Mouse (Mus musculus) lung, embryonic 14.5 days (tissue): ENCODE results near the gene Nfasc. TPM values are rescaled to one million over a fixed set of nuclear protein-coding genes. Genes with fewer than 3 reads are reported as not detected.

Experiments used
- ATAC-seq: fragments of 200-750 bp; cut with Nextera tagmentation; 2 replicates; pipeline ENCODE4 v1.8.0; 2017; ENCODE audit warnings: mild to moderate bottlenecking, moderate TSS enrichment, moderate library complexity; ENCODE audit not compliant: insufficient read depth
- DNase-seq: peaks from one replicate; pipeline ENCODE4 v3.0.0-alpha.2; 2015
- H3K27ac ChIP-seq: fragments of 300-500 bp; sonication (generic); 2 replicates; pipeline ENCODE4 v1.5.1; 2014; ENCODE audit warnings: low read depth, mild to moderate bottlenecking, moderate library complexity
- H3K27me3 ChIP-seq: fragments of 300-500 bp; sonication (generic); 2 replicates; pipeline ENCODE4 v1.6.1; 2014; ENCODE audit warnings: low read length, control low read depth; ENCODE audit not compliant: insufficient read depth
- H3K36me3 ChIP-seq: fragments of 300-500 bp; sonication (generic); 2 replicates; pipeline ENCODE4 v1.6.1; 2014; ENCODE audit warnings: control low read depth; ENCODE audit not compliant: insufficient read depth
- H3K4me1 ChIP-seq: fragments of 300-500 bp; sonication (generic); 2 replicates; pipeline ENCODE4 v1.6.1; 2014; ENCODE audit warnings: antibody characterized with exemption, control low read depth; ENCODE audit not compliant: insufficient read depth
- H3K4me2 ChIP-seq: fragments of 300-500 bp; sonication (generic); 2 replicates; pipeline ENCODE4 v1.6.1; 2014; ENCODE audit warnings: mild to moderate bottlenecking
- H3K4me3 ChIP-seq: fragments of 300-500 bp; sonication (generic); 2 replicates; pipeline ENCODE4 v1.5.1; 2014; ENCODE audit warnings: low read depth, low read length
- H3K9ac ChIP-seq: fragments of 300-500 bp; sonication (generic); 2 replicates; pipeline ENCODE4 v1.6.1; 2014
- H3K9me3 ChIP-seq: fragments of 300-500 bp; sonication (generic); 2 replicates; pipeline ENCODE4 v1.6.1; 2016; ENCODE audit warnings: low read depth, low read length, control low read depth
- CTCF ChIP-seq: IDR thresholded peaks from 2 replicates; pipeline ENCODE4 v1.5.1; 2016; ENCODE audit warnings: antibody characterized with exemption, low read depth
- WGBS: fragments of 180-500 bp; shearing (Covaris S2); extraction: QIAGEN DNeasy Blood & Tissue Kit; methylation state at CpG from one replicate; pipeline ENCODE4 v1.1.7; 2014; 5-methylcytosine and 5-hydroxymethylcytosine counted together
- polyA plus RNA-seq: library from polyadenylated mRNA; unstranded; fragments of >200 nt; fragmentation: Nextera tagmentation; extraction: Ambion mirVana; gene quantifications from 2 replicates; pipeline ENCODE4 v1.2.1, GENCODE M21; 2014

Nfasc gene
- polyA plus RNA-seq, 1 experiment from 2014 or later: 0.57 TPM

DNA sequence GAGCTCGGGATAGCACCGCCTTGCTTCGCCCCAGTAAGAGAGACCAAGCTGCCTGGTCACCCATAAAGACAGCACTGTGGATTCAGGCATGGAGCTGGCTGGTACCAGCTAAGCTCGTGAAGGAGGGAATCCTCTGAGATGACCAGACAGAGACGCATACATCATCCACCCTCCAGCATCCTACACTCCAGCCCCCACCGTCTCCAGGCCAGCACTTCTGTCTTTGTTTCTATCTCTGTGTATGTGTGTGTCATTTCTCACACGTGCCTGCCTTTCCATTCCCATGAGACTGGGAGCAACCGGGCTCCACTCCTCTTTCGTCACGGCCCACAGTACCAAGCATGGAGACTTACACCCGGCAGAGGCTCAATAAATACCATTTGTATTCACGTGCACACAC, 9.3 kb downstream of the Nfasc start:
- no peaks in the 10 kb centered on the region for H3K9me3 ChIP-seq
- no peak overlapping the region for H3K9ac ChIP-seq
- H3K27ac ChIP-seq: no peak overlapping the region
- WGBS: 77% methylated on average over 12 of the region's 12 CpGs
- no peak for TF ChIP-seq CTCF
- no peaks in the 10 kb centered on the region for H3K4me1 ChIP-seq
- ATAC-seq (no peak), DNase-seq (no peak)
- no peaks in the 10 kb centered on the region for H3K36me3 ChIP-seq
- H3K4me3 ChIP-seq: no peak overlapping the region
- no peak overlapping the region for H3K4me2 ChIP-seq
- H3K27me3 ChIP-seq: 0 out of 2 replicates have a peak, but pooled peaks cover 3% of the 10 kb centered on the region

GRCm38 (mm10) chr1:132727548-132727947, 14.0 kb downstream of the Nfasc start:
- no peak overlapping the region for H3K4me2 ChIP-seq
- no peaks in the 10 kb centered on the region for H3K36me3 ChIP-seq
- H3K9ac ChIP-seq: no peak overlapping the region
- H3K4me3 ChIP-seq: no peak overlapping the region
- no peaks in the 10 kb centered on the region for H3K4me1 ChIP-seq
- peak; percentile 70 for DNase-seq
- WGBS: 49% methylated on average over 2 of the region's 2 CpGs
- H3K27ac ChIP-seq: no peak overlapping the region
- no peak for ATAC-seq
- no peaks in the 10 kb centered on the region for H3K27me3 ChIP-seq
- TF ChIP-seq CTCF: no peak
- no peaks in the 10 kb centered on the region for H3K9me3 ChIP-seq

DNA sequence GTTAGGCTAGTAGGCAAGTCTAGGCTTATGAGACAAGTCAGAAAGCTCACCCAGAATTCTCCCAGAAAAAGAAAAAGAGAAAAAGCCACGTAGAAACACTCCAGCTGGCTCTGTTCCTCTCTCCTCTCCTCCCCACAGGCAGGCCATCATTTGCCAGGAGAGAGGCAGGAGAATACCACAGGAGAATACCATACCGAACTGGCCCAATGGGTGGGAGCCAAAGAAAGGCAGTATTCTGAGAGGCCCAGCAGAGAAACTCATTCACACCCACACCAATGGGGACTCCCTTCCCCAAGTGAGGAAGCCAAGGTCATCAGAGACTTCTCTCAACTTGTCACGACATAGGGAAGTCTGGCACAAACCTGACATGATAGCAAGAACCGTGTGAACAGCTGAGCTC, 19.2 kb downstream of the Nfasc start:
- Histone ChIP-seq H3K9me3 (no peaks in the 10 kb centered on the region), H3K4me1 (no peaks in the 10 kb centered on the region), H3K27me3 (no peaks in the 10 kb centered on the region), H3K36me3 (no peaks in the 10 kb centered on the region), H3K9ac (no peak overlapping the region), H3K27ac (no peak overlapping the region), H3K4me3 (no peak overlapping the region), H3K4me2 (no peak overlapping the region)
- no peak for TF ChIP-seq CTCF
- no peak for ATAC-seq
- no peak for DNase-seq
- 68% methylated on average over 4 of the region's 4 CpGs for WGBS

DNA sequence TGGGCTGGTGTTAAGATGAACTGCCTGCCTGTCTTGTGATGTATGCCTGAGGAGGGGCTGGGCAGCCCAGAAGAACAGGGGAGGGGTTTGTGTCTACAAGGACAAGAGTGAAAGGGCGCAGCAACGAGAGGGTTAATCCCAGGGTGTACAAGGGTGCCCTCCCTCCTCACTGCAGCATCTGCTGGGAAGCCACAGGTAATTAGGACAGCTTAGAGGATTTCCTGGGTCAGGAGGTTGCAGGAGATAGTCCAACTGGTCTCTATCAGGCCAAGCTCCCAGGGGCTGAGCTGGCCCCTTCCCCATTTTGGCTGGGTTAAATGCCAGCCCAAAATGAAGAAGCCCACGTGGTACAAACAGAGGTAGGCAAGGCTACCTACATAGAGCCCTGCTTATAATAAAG, 20.3 kb downstream of the Nfasc start:
- DNase-seq: no peak
- Histone ChIP-seq H3K4me3 (no peak overlapping the region), H3K27me3 (no peaks in the 10 kb centered on the region), H3K36me3 (no peaks in the 10 kb centered on the region), H3K9me3 (no peaks in the 10 kb centered on the region), H3K27ac (no peak overlapping the region), H3K4me1 (no peaks in the 10 kb centered on the region), H3K4me2 (no peak overlapping the region), H3K9ac (no peak overlapping the region)
- no peak for ATAC-seq
- 64% methylated on average over 3 of the region's 3 CpGs for WGBS
- TF ChIP-seq CTCF: no peak

DNA sequence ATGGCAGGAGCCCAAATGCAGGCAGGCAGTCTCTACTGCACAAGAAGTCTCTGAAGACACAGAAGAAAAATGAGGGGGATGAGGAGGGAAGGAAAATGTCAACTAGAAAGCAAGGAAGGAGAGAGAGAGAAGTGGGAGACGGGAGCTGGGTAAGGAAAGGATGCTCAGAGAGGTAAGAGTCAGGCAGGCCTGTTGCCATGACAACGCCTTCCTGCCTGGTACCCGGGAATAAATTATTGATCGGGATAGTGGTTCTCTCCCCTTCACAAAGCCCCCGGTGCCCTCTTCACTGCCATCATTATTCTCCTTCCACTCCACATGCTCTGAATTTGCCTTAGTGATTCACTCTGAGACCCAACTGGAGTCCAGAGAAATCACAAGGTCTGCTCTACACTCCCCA, 23.4 kb downstream of the Nfasc start:
- DNase-seq (no peak), ATAC-seq (no peak)
- Histone ChIP-seq H3K4me1 (no peaks in the 10 kb centered on the region), H3K4me3 (no peak overlapping the region), H3K9ac (no peak overlapping the region), H3K27me3 (no peaks in the 10 kb centered on the region), H3K27ac (no peak overlapping the region), H3K36me3 (no peaks in the 10 kb centered on the region), H3K4me2 (no peak overlapping the region), H3K9me3 (no peaks in the 10 kb centered on the region)
- 71% methylated on average over 5 of the region's 5 CpGs for WGBS
- TF ChIP-seq CTCF: no peak

GRCm38 (mm10) chr1:132715044-132715443, 26.6 kb downstream of the Nfasc start:
- DNase-seq (no peak), ATAC-seq (no peak)
- no peak overlapping the region for H3K27ac ChIP-seq
- H3K4me1 ChIP-seq: no peaks in the 10 kb centered on the region
- WGBS: 82% methylated on average over 9 of the region's 9 CpGs
- no peaks in the 10 kb centered on the region for H3K36me3 ChIP-seq
- H3K9ac ChIP-seq: no peak overlapping the region
- H3K4me3 ChIP-seq: no peak overlapping the region
- no peak for TF ChIP-seq CTCF
- H3K27me3 ChIP-seq: no peaks in the 10 kb centered on the region
- no peaks in the 10 kb centered on the region for H3K9me3 ChIP-seq
- H3K4me2 ChIP-seq: no peak overlapping the region

GRCm38 (mm10) chr1:132709419-132709818, 32.2 kb downstream of the Nfasc start:
- no peak overlapping the region for H3K4me2 ChIP-seq
- ATAC-seq (no peak), DNase-seq (no peak)
- no peak overlapping the region for H3K27ac ChIP-seq
- H3K36me3 ChIP-seq: no peaks in the 10 kb centered on the region
- H3K4me1 ChIP-seq: no peaks in the 10 kb centered on the region
- H3K9ac ChIP-seq: no peak overlapping the region
- TF ChIP-seq CTCF: no peak
- H3K4me3 ChIP-seq: no peak overlapping the region
- no peaks in the 10 kb centered on the region for H3K27me3 ChIP-seq
- 54% methylated on average over 5 of the region's 5 CpGs for WGBS
- no peaks in the 10 kb centered on the region for H3K9me3 ChIP-seq

- Histone ChIP-seq H3K9ac (no peak overlapping the region), H3K4me3 (no peak overlapping the region), H3K4me2 (no peak overlapping the region), H3K27ac (no peak overlapping the region), H3K27me3 (no peaks in the 10 kb centered on the region), H3K36me3 (no peaks in the 10 kb centered on the region), H3K4me1 (no peaks in the 10 kb centered on the region), H3K9me3 (no peaks in the 10 kb centered on the region)
- no peak for TF ChIP-seq CTCF
- no peak for DNase-seq
- 37% methylated on average over 8 of the region's 8 CpGs for WGBS
- no peak for ATAC-seq
These were observed 34.3 kb downstream of the Nfasc start for GRCm38 (mm10) chr1:132707301-132707700.
